Mouse (Mus musculus): ENCODE measurements at regions not wholly inside any gene's neighbourhood (a gene's known extent, or its start where the extent isn't known, plus 50 kb on each side); places are given as distances from the start of the nearest gene placed in this dataset.

DNA sequence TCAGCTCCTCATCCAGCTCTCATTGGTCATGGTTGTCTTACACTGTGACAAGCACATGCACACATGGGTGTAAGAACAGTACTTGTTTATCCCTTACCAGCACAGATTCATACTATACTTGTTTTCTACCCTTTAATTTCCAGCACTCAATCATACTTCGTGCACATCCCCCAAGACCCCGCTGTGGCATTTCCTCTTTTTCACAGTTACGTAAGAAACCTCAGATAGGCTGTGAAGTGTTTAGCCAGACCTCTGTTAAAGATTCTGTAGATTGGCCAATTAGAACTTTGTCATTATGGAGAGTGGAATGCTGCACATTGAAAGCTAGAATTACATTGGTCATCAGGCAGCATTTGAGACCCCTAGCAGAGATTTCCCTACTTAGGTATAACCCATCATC lies 305.9 kb upstream of the Kdm8 start:
- H3K4me3 ChIP-seq (ENCODE audit: low read depth, low read length): no peak overlapping the region
- H3K9me3 ChIP-seq (ENCODE audit: control insufficient read depth, low read length): no peaks in the 10 kb centered on the region
- ATAC-seq (ENCODE audit: low FRiP score, low TSS enrichment) (no peak), DNase-seq (ENCODE audit: low spot score) (no peak)
- H3K27me3 ChIP-seq (ENCODE audit: control insufficient read depth, insufficient read depth, low read length): no peaks in the 10 kb centered on the region
- H3K4me2 ChIP-seq (replicated peaks; ENCODE audit: low read depth): no peak overlapping the region
- 88% methylated on average over 3 of the region's 3 CpGs for WGBS
- H3K9ac ChIP-seq (ENCODE audit: low read length): no peak overlapping the region
- no peak for TF ChIP-seq EP300 (optimal IDR thresholded peaks at IDR 0.05)
- no peak for TF ChIP-seq CTCF (IDR thresholded peaks at IDR 0.05; ENCODE audit: low read depth)
- no peaks in the 10 kb centered on the region for H3K36me3 ChIP-seq (ENCODE audit: control insufficient read depth, insufficient read depth, low read length)
- H3K4me1 ChIP-seq (replicated peaks; ENCODE audit: control insufficient read depth, insufficient read depth): no peaks in the 10 kb centered on the region
- H3K27ac ChIP-seq (replicated peaks): no peak overlapping the region

DNA sequence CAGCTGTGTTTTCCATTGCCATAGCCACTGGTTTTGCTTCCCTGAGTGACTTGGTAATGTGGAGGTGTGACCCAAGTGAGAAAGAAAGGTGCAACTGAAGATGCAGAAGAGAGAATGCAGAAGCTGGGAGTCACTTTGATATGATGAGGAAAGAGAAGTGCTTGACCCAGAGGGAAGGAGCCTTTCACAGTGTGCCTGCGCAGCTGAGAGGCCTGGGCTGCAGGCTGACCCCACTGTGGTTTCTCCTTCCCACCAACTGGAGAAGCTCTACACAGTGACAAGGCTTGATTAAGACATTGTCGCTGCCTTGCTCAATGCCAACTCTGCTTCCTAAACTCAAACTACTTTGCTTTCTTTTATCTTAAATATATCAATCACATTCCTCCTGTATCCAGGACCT lies 305.3 kb upstream of the Kdm8 start:
- ATAC-seq (ENCODE audit: low FRiP score, low TSS enrichment) (no peak), DNase-seq (ENCODE audit: low spot score) (no peak)
- Histone ChIP-seq H3K9me3 (ENCODE audit: control insufficient read depth, low read length) (no peaks in the 10 kb centered on the region), H3K9ac (ENCODE audit: low read length) (no peak overlapping the region), H3K27ac (replicated peaks) (no peak overlapping the region), H3K4me3 (ENCODE audit: low read depth, low read length) (no peak overlapping the region), H3K4me2 (replicated peaks; ENCODE audit: low read depth) (no peak overlapping the region), H3K4me1 (replicated peaks; ENCODE audit: control insufficient read depth, insufficient read depth) (no peaks in the 10 kb centered on the region), H3K36me3 (ENCODE audit: control insufficient read depth, insufficient read depth, low read length) (no peaks in the 10 kb centered on the region), H3K27me3 (ENCODE audit: control insufficient read depth, insufficient read depth, low read length) (no peaks in the 10 kb centered on the region)
- 78% methylated on average over 2 of the region's 2 CpGs for whole genome bisulfite sequencing
- TF ChIP-seq CTCF (IDR thresholded peaks at IDR 0.05; ENCODE audit: low read depth) (no peak), EP300 (optimal IDR thresholded peaks at IDR 0.05) (no peak)

DNA sequence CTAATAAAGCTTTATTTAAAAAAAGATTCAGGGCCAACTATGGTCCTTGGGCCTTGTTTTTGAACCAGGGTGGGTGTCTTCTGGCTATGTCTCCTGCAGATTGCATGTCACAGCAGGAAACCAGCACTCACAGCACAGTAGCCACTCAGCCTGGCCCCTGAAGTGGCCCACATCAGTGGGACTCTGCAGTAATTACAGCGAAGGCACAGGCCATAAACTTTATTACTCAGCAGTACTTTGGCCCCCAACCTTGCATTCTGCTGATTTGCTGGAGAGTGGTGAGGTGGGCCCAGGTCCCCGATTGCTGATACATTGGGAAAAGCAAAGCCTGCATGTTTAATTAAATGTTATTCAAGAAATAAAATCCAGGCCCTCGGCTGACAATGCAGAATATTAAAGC lies 303.6 kb upstream of the Kdm8 start:
- H3K27ac ChIP-seq (replicated peaks): no peak overlapping the region
- no peak for TF ChIP-seq EP300 (optimal IDR thresholded peaks at IDR 0.05)
- no peak for TF ChIP-seq CTCF (IDR thresholded peaks at IDR 0.05; ENCODE audit: low read depth)
- H3K4me1 ChIP-seq (replicated peaks; ENCODE audit: control insufficient read depth, insufficient read depth): no peaks in the 10 kb centered on the region
- WGBS: 75% methylated on average over 3 of the region's 3 CpGs
- ATAC-seq (ENCODE audit: low FRiP score, low TSS enrichment) (no peak), DNase-seq (ENCODE audit: low spot score) (no peak)
- H3K9ac ChIP-seq (ENCODE audit: low read length): no peak overlapping the region
- no peak overlapping the region for H3K4me3 ChIP-seq (ENCODE audit: low read depth, low read length)
- H3K27me3 ChIP-seq (ENCODE audit: control insufficient read depth, insufficient read depth, low read length): no peaks in the 10 kb centered on the region
- H3K9me3 ChIP-seq (ENCODE audit: control insufficient read depth, low read length): no peaks in the 10 kb centered on the region
- no peaks in the 10 kb centered on the region for H3K36me3 ChIP-seq (ENCODE audit: control insufficient read depth, insufficient read depth, low read length)
- H3K4me2 ChIP-seq (replicated peaks; ENCODE audit: low read depth): no peak overlapping the region

DNA sequence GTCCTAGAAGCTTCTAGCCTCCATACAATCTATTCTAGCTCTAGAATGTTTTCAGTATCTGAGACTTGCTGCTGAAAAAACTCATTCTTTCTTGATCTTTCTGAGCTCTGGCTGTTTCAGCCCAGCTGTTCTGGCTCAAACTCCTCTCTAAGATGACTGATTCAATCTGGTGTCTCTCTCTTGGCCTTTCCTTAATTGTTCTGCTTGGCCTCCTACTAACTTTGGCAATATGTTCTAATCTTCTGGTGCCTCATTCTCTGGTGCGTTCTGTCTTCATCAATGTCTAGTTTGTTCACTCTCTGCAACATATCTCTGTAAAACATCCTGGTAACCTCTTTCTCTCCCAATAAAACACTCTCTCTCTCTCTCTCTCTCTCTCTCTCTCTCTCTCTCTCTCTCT lies 302.6 kb upstream of the Kdm8 start:
- Histone ChIP-seq H3K4me2 (replicated peaks; ENCODE audit: low read depth) (no peak overlapping the region), H3K27ac (replicated peaks) (no peak overlapping the region), H3K9me3 (ENCODE audit: control insufficient read depth, low read length) (no peaks in the 10 kb centered on the region), H3K27me3 (ENCODE audit: control insufficient read depth, insufficient read depth, low read length) (no peaks in the 10 kb centered on the region), H3K4me3 (ENCODE audit: low read depth, low read length) (no peak overlapping the region), H3K4me1 (replicated peaks; ENCODE audit: control insufficient read depth, insufficient read depth) (no peaks in the 10 kb centered on the region), H3K36me3 (ENCODE audit: control insufficient read depth, insufficient read depth, low read length) (no peaks in the 10 kb centered on the region), H3K9ac (ENCODE audit: low read length) (no peak overlapping the region)
- ATAC-seq (ENCODE audit: low FRiP score, low TSS enrichment) (no peak), DNase-seq (ENCODE audit: low spot score) (no peak)
- WGBS: 38% methylated on average over 1 of the region's 1 CpGs
- TF ChIP-seq EP300 (optimal IDR thresholded peaks at IDR 0.05) (no peak), CTCF (IDR thresholded peaks at IDR 0.05; ENCODE audit: low read depth) (no peak)

DNA sequence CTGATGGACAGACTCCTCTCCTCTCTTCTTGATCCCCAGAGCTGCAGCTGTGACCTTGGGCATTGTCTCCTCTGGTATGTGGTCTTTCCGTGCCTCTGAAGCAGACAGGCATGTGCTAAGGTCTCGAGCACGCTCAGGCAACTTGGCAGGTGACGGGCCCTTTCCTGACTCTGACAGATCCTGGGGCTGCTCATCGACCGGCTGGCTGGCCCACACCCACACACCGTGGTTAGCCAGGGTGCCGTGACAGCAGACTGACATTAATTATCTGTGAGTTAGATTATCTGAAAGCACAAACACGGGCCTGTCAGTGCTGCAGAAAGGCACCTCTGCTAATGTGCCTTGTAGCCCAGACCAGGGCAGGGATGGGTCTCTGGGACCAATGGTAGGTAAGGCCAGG lies 298.5 kb upstream of the Kdm8 start:
- no peak overlapping the region for H3K27ac ChIP-seq (replicated peaks)
- H3K4me1 ChIP-seq (replicated peaks; ENCODE audit: control insufficient read depth, insufficient read depth): no peaks in the 10 kb centered on the region
- no peaks in the 10 kb centered on the region for H3K9me3 ChIP-seq (ENCODE audit: control insufficient read depth, low read length)
- 35% methylated on average over 9 of the region's 9 CpGs for WGBS
- H3K27me3 ChIP-seq (ENCODE audit: control insufficient read depth, insufficient read depth, low read length): no peaks in the 10 kb centered on the region
- no peak for ATAC-seq (ENCODE audit: low FRiP score, low TSS enrichment)
- no peak for DNase-seq (ENCODE audit: low spot score)
- no peak overlapping the region for H3K4me2 ChIP-seq (replicated peaks; ENCODE audit: low read depth)
- no peak overlapping the region for H3K9ac ChIP-seq (ENCODE audit: low read length)
- H3K36me3 ChIP-seq (ENCODE audit: control insufficient read depth, insufficient read depth, low read length): no peaks in the 10 kb centered on the region
- TF ChIP-seq CTCF (IDR thresholded peaks at IDR 0.05; ENCODE audit: low read depth) (no peak), EP300 (optimal IDR thresholded peaks at IDR 0.05) (no peak)
- no peak overlapping the region for H3K4me3 ChIP-seq (ENCODE audit: low read depth, low read length)

DNA sequence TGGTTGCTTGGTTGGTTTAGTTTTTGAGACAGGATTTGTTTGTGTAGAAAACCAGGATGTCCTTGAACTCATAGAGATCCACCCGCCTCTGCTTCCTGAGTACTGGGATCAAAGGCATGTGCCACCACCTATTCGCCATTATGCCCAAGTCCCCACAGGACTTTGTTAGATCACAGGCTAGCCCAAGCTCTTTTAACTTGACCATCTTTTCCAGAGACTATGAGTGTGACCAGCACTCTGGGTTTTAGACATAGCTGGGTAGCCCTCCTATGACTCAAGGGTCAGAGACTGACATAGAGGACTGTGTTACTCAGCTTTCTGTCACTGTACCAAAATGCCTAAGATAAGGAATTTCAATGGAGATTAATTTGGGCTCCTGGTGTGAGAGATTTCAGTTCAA lies 295.3 kb upstream of the Kdm8 start:
- H3K27ac ChIP-seq (replicated peaks): no peak overlapping the region
- WGBS: 90% methylated on average over 2 of the region's 2 CpGs
- no peaks in the 10 kb centered on the region for H3K27me3 ChIP-seq (ENCODE audit: control insufficient read depth, insufficient read depth, low read length)
- no peaks in the 10 kb centered on the region for H3K36me3 ChIP-seq (ENCODE audit: control insufficient read depth, insufficient read depth, low read length)
- no peak overlapping the region for H3K4me3 ChIP-seq (ENCODE audit: low read depth, low read length)
- no peak for ATAC-seq (ENCODE audit: low FRiP score, low TSS enrichment)
- no peaks in the 10 kb centered on the region for H3K4me1 ChIP-seq (replicated peaks; ENCODE audit: control insufficient read depth, insufficient read depth)
- DNase-seq (ENCODE audit: low spot score): no peak
- H3K9ac ChIP-seq (ENCODE audit: low read length): no peak overlapping the region
- no peaks in the 10 kb centered on the region for H3K9me3 ChIP-seq (ENCODE audit: control insufficient read depth, low read length)
- no peak overlapping the region for H3K4me2 ChIP-seq (replicated peaks; ENCODE audit: low read depth)
- TF ChIP-seq CTCF (IDR thresholded peaks at IDR 0.05; ENCODE audit: low read depth) (no peak), EP300 (optimal IDR thresholded peaks at IDR 0.05) (no peak)
